Mouse (Mus musculus) left cerebral cortex, postnatal 14 days (tissue): ENCODE data around the gene Tfeb. TPM values are rescaled to one million over a fixed set of nuclear protein-coding genes. Genes with fewer than 3 reads are reported as not detected.
A peak's percentile ranks its signal among the peaks of the same experiment; 100 is the strongest.

ENCODE experiments used
- DNase-seq, 2 experiments: peaks; one replicate each; pipeline ENCODE4 v3.0.0; 2021 to 2022; ENCODE audit warnings: low spot score in 2 of 2, mixed read lengths in 1 of 2
- intact Hi-C: fragments of 180-260 bp; cut with DNase I; formaldehyde crosslinking; loops from one replicate; pipeline ENCODE4 v1.15.1; 2025
- long read RNA-seq, 2 experiments: library from polyadenylated mRNA; stranded (forward); transcript quantifications; one replicate each; pipeline ENCODE4 v2.0.0; 2021
- total RNA-seq, 2 experiments: library from RNA; stranded (reverse); gene quantifications; 2 replicates each; pipeline ENCODE4 v1.2.3; 2021

Tfeb gene
- total RNA-seq, result 10 to 100 TPM in 1 of 2 experiments, 1 to 10 TPM in 1; 8.0 to 13.3 TPM
- long read RNA-seq, experiment 1, transcript Tfeb-202 (9 exons, 2,342 nt), result major isoform, 10 of 13 reads
- long read RNA-seq, experiment 1, partial matches to known transcripts, result 2 of 13 reads
- long read RNA-seq, experiment 1, other reads (novel, unspliced or antisense), result 1 of 13 reads
- long read RNA-seq, experiment 2, partial matches to known transcripts, result 1 of 7 reads
- long read RNA-seq, experiment 2, other reads (novel, unspliced or antisense), result 1 of 7 reads

DNA sequence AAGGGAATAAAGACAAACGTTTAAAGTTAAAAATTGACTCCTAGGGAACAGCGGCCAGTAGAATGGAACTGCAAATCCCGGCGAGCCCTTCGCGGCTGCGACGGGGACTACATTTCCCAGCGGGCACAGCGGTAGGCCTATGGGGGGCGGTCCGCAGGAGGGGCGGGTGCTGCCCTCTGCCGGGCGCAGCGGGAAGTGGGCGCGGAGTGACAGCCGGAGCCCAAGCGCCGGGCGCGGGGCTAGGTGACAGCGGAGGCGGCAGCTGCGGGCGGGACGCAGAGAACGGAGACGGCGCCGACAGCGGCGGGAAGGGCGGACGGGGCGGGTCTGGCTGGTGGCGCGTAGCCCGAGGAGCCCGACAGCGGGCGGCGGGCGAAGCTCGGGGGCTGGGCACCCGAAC, at the start of gene Tfeb:
Gene Tfeb (plus strand): TSS at position 175 of the 400 bp plus-strand sequence.
- peak; percentile 96 to 98 for DNase-seq
- intact Hi-C loops, result loop anchor here (5.0 kb wide), 1 partner anchor 40 kb away; no protein-coding TSS in a partner anchor

DNA sequence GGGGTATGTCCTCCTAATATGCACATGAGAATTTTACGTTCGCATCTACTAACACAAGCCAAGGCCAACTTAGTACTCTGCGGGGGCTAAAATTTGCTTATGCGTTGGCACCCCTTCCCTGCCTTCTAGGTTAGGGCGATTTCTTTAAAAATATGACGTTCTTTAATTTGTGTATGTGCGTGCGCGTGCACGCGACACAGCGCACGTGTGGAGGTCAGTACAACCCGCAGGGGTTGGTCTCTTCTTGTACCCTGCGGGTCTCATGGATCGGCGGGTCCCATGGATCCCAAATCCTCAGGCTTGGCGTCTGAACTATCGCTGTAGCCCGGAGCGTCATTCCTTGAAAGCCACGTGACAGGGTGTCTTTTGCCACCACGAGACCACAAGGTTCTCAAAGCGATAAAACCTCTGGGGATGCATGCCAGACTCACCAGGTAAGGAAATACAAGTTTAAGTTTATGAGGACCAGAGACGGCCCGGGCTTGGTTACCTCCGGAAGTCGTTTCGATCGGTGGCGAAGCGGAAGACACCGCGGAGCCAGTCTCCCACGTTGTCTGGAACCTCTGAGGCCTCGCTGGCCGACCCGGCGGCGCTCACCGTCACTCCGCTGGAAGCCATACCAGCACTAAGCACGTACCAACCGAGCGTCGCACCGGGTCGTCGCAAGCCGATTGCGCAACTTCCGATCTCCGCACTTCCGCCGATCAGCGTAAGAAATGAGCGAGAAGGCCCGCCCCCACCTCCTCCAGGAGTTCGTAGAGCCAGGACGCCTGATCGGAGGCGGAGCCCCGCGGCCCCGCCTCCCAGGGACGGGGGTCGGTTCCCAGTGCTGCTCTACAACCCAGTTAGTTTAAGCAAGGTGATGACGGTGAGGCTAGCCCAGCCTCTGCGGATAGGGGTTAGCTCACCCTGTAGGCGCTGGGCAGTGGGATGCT, 49.2 kb upstream of the Tfeb start:
- DNase-seq, result peak; percentile 97
- intact Hi-C loops, result no loop called here

- DNase-seq, result no peak
- intact Hi-C loops, result no loop called here
Measured at GRCm38 (mm10) chr17:47688344-47688607, 48.6 kb upstream of the Tfeb start, which contains the start of gene Tomm6. Tomm6 (minus strand) TSS chr17:47688386.

DNA sequence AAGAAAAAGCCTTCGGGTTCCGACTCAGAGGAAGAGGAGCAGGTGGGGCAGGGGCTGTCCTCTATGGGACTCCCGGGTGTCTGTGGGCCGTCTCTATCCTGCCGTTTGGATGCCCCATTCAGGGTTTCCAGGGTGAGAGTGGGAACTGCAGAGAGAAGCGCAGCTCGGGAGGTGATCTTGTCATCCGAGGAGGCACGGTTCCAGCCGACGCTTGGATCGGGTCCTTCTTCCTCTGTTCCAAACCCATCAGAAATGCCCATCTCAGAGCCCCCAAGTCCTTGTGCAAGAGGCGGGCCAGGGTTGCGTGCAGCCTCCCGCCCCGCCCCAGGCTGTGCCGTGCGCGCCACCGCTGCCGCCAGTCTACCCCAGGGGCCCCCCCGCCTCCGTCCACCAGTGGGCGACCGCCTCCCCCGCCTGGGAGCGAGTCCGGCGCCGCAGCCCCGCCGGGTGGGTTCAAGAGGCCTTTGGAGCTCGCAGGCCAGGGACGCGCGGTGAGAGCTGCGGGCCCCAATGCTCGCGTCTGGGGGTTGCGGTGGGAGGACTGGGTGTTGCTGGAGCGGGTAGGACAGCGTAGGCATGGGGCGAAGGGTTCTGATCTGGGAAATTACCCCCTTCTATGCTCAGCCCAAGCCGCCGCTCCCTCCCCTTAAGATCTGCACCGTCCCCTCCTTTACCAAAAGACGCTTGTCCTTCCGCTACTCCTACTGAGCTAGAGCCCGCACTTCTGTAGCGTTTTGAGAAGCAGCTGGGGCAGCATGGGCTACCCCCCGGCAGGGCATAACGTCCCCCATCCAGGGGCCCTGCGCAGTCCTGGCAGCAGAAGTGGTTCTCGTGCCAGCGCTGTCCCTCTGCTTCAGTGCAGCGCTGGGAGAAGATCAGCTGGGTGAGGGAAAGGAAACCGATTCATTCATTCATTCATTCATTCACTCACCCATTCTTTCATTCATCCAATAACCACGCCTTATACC, 47.9 kb upstream of the Tfeb start, which contains the start of gene Frs3:
Gene Frs3 (plus strand): TSS at position 423 of the 968 bp plus-strand sequence.
- intact Hi-C loops, result no loop called here
- peak; percentile 75 to 78 for DNase-seq

- no peak for DNase-seq
- intact Hi-C loops, result no loop called here
Measured at GRCm38 (mm10) chr17:47689894-47690293, 46.9 kb upstream of the Tfeb start.

DNA sequence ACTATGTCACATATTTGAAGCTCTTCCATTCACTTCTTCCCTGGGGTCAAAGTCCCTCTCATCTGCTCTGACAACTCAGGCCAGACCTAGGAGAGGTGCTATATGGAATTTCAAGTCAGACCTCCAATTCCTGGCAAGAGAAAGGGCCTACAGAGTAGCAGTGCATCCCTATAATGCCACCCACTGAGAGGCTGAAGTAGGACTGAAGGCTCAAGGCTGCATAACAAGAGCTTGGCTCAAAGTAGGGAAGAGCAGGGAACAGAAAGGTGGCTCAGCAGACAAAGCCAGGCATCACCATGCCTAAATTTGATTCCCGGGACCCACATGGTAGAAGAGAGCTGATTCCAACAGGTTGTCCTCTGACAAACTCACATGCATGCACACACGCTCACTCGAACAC, 45.2 kb upstream of the Tfeb start:
- intact Hi-C loops, result no loop called here

DNA sequence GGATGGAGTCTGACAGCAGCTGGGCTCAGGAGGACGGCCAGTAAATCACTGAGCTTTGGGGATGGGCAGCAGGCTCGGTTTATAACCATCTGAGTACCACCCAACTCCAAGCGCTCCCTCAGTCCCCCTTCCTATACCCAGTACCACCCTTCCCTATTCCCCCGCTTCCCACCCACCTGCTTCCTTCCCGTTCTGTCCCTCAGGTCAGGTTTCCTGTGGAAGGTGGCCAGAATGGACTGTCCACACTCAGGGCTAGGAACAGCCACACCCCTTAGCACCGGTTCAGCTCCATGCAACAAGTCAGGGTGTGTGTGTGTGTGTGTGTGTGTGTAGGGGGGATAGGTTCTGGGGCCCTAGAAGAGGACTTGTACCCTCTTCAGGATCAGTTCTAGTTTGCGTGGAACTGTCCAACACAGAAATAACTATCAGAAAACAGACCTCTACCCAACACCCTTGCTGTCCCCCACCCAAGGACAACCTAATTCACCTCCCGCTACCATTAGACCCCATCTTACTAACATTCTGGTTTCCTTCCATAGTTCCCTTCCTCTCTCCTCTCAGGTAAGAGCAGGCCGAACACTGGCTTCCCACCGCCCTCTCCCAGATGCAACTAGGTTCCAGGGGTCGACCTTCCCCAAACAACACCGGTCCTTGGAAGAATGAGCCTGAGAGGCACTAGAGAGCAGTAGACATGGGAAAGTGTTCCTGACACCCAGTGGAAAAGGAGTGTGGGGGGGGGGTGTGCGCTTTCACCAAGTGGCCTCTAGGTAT, 43.0 kb upstream of the Tfeb start:
- intact Hi-C loops, result no loop called here
- DNase-seq, result no peak

More for the DNA sequence above, 45.2 kb upstream of the Tfeb start:
- no peak for DNase-seq

DNA sequence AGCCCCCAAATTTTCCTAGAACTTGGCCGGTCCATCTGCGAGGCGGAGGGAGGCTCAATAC, 42.6 kb upstream of the Tfeb start, which contains the start of gene Gm21981:
Gene Gm21981 (minus strand): TSS at position 14 of the 61 bp plus-strand sequence.
- no peak for DNase-seq
- intact Hi-C loops, result no loop called here

- DNase-seq, result peak; percentile 97
- intact Hi-C loops, result loop anchor here (5.0 kb wide), 1 partner anchor 43 kb away; the partner anchor contains the start of gene Tfeb
Measured at GRCm38 (mm10) chr17:47694503-47695336, 42.1 kb upstream of the Tfeb start, which contains the start of gene Prickle4. Prickle4 (minus strand) TSS chr17:47694736.

DNA sequence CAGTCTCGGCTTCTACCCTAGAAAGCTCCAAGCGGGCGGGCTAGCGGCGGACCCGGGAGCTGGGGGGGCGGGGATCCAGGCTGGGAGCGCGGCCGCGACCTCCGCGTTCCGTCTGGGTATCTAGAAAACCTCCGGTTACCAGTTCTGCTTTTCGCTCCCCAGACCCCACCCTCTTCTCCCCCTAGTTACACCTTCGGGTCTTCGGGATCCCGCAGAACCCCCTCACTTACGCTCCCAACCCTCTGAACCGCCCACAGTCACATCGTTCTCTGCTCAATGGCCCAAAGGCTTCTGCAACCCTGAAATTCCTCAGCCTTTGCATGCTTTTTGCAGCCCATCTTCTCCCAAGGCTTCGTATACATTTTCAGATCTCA, 41.5 kb upstream of the Tfeb start:
- intact Hi-C loops, result loop anchor here (5.0 kb wide), 1 partner anchor 42 kb away; the partner anchor contains the start of gene Tfeb
- no peak for DNase-seq

- intact Hi-C loops, result loop anchor here (5.0 kb wide), 1 partner anchor 39 kb away; the partner anchor contains the start of gene Tfeb
- DNase-seq, result no peak
Measured at GRCm38 (mm10) chr17:47698156-47698555, 38.7 kb upstream of the Tfeb start.

DNA sequence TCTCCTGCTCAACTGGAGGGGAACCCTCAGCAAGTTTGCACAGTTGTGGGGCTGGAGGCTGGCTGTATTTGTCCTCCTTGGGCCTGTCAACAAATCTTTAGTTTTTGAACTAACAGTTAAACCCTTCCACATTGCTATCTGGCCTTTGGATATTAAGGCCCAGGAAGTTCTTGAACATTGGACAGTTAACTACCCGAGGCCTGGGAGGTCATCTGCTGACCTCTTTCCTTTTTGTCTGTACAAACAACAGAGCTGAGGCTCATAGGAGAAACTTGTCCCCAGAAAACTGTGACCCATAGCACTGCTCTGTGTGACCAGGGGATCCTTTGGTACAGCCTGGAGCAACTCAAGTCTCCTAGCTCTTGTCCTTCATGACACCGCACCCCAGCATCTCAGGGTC, 37.8 kb upstream of the Tfeb start:
- intact Hi-C loops, result loop anchor here (5.0 kb wide), 1 partner anchor 38 kb away; the partner anchor contains the start of gene Tfeb
- no peak for DNase-seq

GRCm38 (mm10) chr17:47701793-47702192, 35.0 kb upstream of the Tfeb start:
- intact Hi-C loops, result no loop called here
- peak in 1 of 2 experiments; percentile 40 for DNase-seq

- intact Hi-C loops, result no loop called here
- no peak for DNase-seq
Measured at GRCm38 (mm10) chr17:47702548-47703345, 34.1 kb upstream of the Tfeb start.

DNA sequence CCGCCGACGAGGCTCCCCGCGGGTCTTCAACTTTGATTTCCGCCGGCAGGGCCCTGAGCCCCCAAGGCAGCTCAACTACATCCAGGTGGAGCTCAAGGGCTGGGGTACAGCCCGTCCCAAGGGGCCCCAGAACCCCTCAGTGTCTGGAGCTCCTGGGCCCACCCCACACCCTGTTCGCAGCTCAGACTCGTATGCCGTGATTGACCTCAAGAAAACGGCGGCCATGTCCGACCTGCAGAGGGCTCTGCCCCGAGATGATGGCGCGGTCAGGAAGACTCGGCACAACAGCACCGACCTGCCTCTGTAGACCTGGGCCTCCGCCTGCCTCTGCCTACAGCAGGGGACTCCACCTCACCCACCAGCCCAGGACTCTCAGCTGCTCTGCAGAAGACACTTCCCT, 33.3 kb upstream of the Tfeb start:
- intact Hi-C loops, result no loop called here

DNA sequence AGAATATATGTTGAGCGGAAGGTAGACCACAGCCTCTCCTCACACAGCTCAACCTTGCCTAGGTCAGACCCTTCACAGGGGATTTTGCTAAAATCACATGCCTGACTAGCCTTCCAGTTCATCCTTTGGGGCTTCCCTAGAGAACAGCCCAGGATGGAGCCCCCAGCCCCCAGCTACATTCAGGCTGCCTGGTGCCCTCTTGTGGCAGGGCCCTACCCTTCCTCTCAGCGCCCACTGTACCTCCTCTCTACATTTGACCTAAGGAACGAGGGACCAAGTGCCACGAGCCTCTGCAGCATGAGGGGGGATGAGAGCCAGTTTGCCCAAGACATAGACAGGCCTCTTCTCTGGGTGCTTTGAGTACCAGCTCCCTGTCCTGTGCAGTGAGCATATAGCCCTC, 32.1 kb upstream of the Tfeb start:
- DNase-seq, result no peak
- intact Hi-C loops, result no loop called here

More for the DNA sequence above, 33.3 kb upstream of the Tfeb start:
- DNase-seq, result no peak

DNA sequence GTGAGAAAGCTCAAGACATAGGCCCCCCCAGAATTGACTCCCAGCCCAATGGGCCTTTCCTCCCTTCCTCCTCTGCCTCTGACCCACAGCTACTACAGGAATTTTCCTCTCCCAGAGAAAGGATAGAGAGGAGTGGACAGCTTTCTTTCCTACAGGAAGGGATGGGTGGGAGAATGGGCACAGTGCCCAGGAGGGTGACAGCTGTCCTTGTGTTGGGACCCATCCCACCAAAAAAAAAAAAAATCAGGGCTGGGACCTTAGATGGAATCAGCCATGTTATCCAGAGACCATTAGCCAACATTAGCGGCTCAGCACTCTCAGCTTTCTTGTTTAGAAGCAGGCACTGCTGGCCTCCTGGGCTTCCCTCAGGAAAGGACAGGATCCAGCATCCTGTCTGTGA, 30.6 kb upstream of the Tfeb start:
- no peak for DNase-seq
- intact Hi-C loops, result no loop called here
